Mouse (Mus musculus): ENCODE results near the gene Pax7. TPM values are rescaled to one million over a fixed set of nuclear protein-coding genes. Genes with fewer than 3 reads are reported as not detected.

Gene Pax7
- total and polyA plus RNA-seq, 3 experiments, result not detected

DNA sequence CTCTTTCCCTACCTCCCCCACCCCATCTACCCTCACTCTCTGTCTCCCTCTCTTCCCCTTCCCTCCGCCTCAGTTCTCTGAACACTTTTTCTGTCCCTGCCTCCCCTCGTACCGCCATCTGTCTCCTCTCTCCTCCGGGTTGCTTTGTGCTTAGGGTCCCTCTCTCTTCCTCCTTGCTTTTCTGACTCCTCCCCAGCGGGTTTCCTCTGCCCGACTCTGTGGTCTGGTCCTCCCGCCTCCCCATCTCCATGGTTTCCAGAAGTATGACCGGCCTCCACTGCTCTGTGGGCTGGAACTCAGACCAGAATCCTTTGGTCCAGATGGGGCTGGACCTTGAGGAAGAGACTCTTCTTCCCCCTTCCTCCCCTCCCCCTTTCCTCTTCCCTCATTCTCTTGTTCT, 2.9 kb upstream of the Pax7 start:
- Histone ChIP-seq H3K4me3 (ENCODE audit: control insufficient read depth in 1 of 2, insufficient read depth in 1 of 2, low read depth in 2 of 2, low read length in 2 of 2) (no peak overlapping the region), H3K36me3 (ENCODE audit: control insufficient read depth in 1 of 2, insufficient read depth in 2 of 2, low read length in 2 of 2) (no peaks in the 10 kb centered on the region), H3K27me3 (ENCODE audit: control insufficient read depth in 1 of 2, insufficient read depth in 2 of 2, low read length in 2 of 2) (no peaks in the 10 kb centered on the region), H3K4me1 (ENCODE audit: control insufficient read depth in 1 of 2, insufficient read depth in 2 of 2, low read length in 2 of 2) (no peaks in the 10 kb centered on the region), H3K9me3 (replicated peaks; ENCODE audit: insufficient read depth, low read length) (no peaks in the 10 kb centered on the region), H3K9ac (ENCODE audit: control insufficient read depth, low read depth, low read length, poor library complexity, severe bottlenecking) (no peak overlapping the region), H3K27ac (ENCODE audit: control insufficient read depth, low read depth, low read length) (no peak overlapping the region), H3K79me2 (ENCODE audit: control insufficient read depth, insufficient read depth, low read length, poor library complexity) (no peaks in the 10 kb centered on the region)
- no peak for DNase-seq (ENCODE audit: low read depth, low spot score)
- TF ChIP-seq USF1 (IDR thresholded peaks at IDR 0.05; ENCODE audit: low read depth, low read length) (no peak), MAZ (IDR thresholded peaks at IDR 0.05; ENCODE audit: low read depth, low read length) (no peak), ZC3H11A (IDR thresholded peaks at IDR 0.05; ENCODE audit: low read depth, low read length) (no peak), SMC3 (IDR thresholded peaks at IDR 0.05; ENCODE audit: low read depth, low read length) (no peak), BHLHE40 (IDR thresholded peaks at IDR 0.05; ENCODE audit: borderline replicate concordance, low read depth, low read length) (no peak), JUND (IDR thresholded peaks at IDR 0.05; ENCODE audit: low read depth, low read length) (no peak), HCFC1 (IDR thresholded peaks at IDR 0.05; ENCODE audit: low read depth, low read length) (no peak), NELFE (IDR thresholded peaks at IDR 0.05; ENCODE audit: low read depth, low read length) (no peak), MYB (IDR thresholded peaks at IDR 0.05; ENCODE audit: low read depth, low read length) (no peak), E2F4 (IDR thresholded peaks at IDR 0.05; ENCODE audit: borderline replicate concordance, low read depth, low read length) (no peak), USF2 (IDR thresholded peaks at IDR 0.05; ENCODE audit: borderline replicate concordance in 1 of 2, insufficient read depth in 1 of 2, low read depth in 1 of 2, low read length in 2 of 2) (no peak), RCOR1 (IDR thresholded peaks at IDR 0.05; ENCODE audit: low read depth, low read length) (no peak), TAL1 (IDR thresholded peaks at IDR 0.05; ENCODE audit: low read length) (no peak), EP300 (IDR thresholded peaks at IDR 0.05; ENCODE audit: low read depth in 1 of 2, low read length in 2 of 2) (no peak), UBTF (IDR thresholded peaks at IDR 0.05; ENCODE audit: borderline replicate concordance, insufficient read depth, low read depth, low read length) (no peak), ZNF384 (IDR thresholded peaks at IDR 0.05; ENCODE audit: low read depth, low read length) (no peak)

DNA sequence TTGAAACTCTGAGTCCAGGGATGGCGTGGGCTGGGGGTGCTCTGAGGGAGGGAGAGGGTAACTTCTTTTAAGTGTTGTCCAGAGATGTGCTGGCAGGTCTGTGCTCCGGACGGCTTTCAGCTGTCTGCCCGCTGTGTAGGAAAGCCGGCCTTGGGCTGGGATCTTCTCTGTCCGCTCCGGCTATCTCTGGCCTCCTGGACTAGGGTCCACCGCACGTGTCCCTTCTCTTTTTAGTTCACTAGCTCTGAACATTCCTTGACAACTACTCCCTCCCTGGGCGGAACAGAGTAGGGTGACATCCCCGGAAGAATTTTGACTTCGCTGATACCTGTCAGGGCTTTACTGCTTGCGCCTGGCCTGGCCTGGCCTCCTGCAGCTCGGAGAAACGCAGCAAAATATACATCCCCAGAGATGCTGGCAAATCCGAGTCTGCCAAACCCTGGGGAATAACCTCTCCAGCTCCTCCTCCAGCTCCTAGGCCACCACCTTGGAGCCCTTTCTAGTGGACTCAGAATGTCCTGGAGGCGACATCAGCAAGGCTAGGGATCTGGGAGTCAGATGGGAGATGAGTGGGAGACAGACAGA, 581 bp upstream of the Pax7 start:
- H3K79me2 ChIP-seq (ENCODE audit: control insufficient read depth, insufficient read depth, low read length, poor library complexity), result no peaks in the 10 kb centered on the region
- H3K9ac ChIP-seq (ENCODE audit: control insufficient read depth, low read depth, low read length, poor library complexity, severe bottlenecking), result no peak overlapping the region
- no peak overlapping the region for H3K4me3 ChIP-seq (ENCODE audit: control insufficient read depth in 1 of 2, insufficient read depth in 1 of 2, low read depth in 2 of 2, low read length in 2 of 2)
- TF ChIP-seq ETS1 (IDR thresholded peaks at IDR 0.05; ENCODE audit: low read depth, low read length) (no peak), MAFK (IDR thresholded peaks at IDR 0.05; ENCODE audit: borderline replicate concordance, low read depth, low read length) (no peak), MAX (IDR thresholded peaks at IDR 0.05; ENCODE audit: low read length) (no peak), SMC3 (IDR thresholded peaks at IDR 0.05; ENCODE audit: low read depth, low read length) (no peak), ZKSCAN1 (IDR thresholded peaks at IDR 0.05; ENCODE audit: low read depth, low read length) (no peak), CTCF (IDR thresholded peaks at IDR 0.05 in 2 of 3, conservative IDR thresholded peaks at IDR 0.05 in 1 of 3; ENCODE audit: control insufficient read depth in 1 of 3, insufficient read depth in 1 of 3, low read depth in 2 of 3, low read length in 3 of 3, poor library complexity in 1 of 3, severe bottlenecking in 1 of 3) (no peak), SIN3A (IDR thresholded peaks at IDR 0.05; ENCODE audit: low read length) (no peak), E2F4 (IDR thresholded peaks at IDR 0.05; ENCODE audit: borderline replicate concordance, low read depth, low read length) (no peak), GABPA (IDR thresholded peaks at IDR 0.05; ENCODE audit: low read depth, low read length) (no peak)
- H3K9me3 ChIP-seq (replicated peaks; ENCODE audit: insufficient read depth, low read length), result no peaks in the 10 kb centered on the region
- H3K36me3 ChIP-seq (ENCODE audit: control insufficient read depth in 1 of 2, insufficient read depth in 2 of 2, low read length in 2 of 2), result no peaks in the 10 kb centered on the region
- H3K4me1 ChIP-seq (ENCODE audit: control insufficient read depth in 1 of 2, insufficient read depth in 2 of 2, low read length in 2 of 2), result no peaks in the 10 kb centered on the region
- H3K27ac ChIP-seq (ENCODE audit: control insufficient read depth, low read depth, low read length), result no peak overlapping the region
- DNase-seq (ENCODE audit: low read depth, low spot score), result no peak
- H3K27me3 ChIP-seq (ENCODE audit: control insufficient read depth in 1 of 2, insufficient read depth in 2 of 2, low read length in 2 of 2), result no peaks in the 10 kb centered on the region
